Mouse (Mus musculus) frontal cortex, adult (tissue): ENCODE data around the gene Ncor2.

ENCODE experiments used
- ATAC-seq: cut with Nextera tagmentation; 2 replicates; pipeline ENCODE4 v1.9.2; 2017; ENCODE audit warnings: mild to moderate bottlenecking, moderate library complexity, mixed read lengths; ENCODE audit not compliant: low TSS enrichment

Gene Ncor2

DNA sequence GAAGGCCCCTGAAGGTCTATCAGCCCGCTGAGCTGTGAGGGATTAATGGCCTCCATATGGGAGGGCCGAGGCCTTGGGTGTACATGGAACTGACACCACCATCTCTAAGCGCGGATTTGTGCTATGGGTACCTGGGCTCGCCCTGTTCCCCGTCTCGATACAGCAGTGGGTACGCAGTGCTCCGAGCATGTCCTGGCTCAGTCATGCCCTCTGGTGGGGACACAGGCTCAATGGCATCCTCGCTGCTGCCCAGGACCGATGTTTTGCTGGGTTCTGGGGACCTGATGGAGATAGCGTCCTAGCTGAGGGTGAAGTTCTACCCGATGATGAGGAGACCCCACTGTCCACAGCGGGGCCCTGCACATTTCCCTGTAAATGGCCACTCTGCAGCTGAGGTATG lies 155.0 kb downstream of the Ncor2 start:
- ATAC-seq = no peak

DNA sequence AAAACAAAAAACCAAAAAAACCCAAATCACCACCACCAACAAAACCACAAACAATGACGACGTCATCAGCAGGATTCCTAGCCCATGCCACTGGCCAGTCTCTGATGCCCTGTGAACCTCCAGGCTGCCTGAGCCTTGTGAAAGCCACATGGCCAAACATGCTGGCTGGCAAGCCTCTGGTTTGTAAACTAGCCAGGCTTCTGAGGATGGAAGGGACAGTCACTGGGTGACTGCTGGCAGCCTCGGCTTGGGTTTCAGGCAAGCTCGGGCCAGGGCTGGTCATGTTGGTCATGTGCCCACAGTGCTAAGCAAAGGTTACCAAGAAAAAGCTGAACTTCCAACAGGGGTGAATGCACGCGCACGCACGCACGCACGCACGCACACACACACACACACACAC lies 157.7 kb downstream of the Ncor2 start:
- no peak for ATAC-seq

DNA sequence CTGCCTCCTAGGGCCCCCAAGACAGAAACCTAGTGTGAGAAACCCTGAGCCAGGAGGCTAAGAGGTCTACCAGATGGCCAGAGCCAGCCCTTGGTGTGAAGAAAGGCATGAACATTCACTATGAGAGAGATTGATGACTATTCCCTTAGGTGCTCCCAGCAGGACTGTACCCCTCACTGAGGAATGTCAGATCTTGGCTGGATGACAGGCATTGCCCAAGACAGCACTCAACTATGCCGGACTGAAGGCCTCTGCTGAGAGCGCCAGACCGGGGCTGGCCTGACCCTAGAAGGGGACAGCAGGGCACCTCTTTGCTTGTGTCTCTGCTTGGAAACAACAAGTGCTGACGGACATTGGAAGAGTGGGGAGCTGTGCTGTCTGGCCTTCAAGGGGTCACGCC lies 159.9 kb downstream of the Ncor2 start:
- no peak for ATAC-seq

DNA sequence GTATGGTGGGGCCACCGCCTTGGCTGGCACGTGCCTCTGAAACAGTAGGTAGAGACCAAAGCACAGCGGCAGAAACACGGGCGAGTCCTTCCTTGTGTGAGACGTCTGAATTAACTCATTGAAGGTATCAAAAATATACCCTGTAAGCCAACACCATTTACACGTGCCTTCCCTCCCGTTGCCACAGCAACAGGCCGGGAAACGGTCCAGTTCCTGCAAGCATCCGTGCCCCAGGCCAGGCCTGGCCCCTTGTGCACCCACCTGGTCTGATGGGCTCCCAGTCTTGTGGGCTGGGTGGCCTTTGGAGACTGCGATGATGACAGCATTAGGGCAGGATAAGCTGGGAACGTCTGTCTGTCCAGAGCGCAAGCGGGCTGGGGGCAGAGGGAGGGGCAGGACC lies 161.7 kb downstream of the Ncor2 start:
- ATAC-seq = no peak

DNA sequence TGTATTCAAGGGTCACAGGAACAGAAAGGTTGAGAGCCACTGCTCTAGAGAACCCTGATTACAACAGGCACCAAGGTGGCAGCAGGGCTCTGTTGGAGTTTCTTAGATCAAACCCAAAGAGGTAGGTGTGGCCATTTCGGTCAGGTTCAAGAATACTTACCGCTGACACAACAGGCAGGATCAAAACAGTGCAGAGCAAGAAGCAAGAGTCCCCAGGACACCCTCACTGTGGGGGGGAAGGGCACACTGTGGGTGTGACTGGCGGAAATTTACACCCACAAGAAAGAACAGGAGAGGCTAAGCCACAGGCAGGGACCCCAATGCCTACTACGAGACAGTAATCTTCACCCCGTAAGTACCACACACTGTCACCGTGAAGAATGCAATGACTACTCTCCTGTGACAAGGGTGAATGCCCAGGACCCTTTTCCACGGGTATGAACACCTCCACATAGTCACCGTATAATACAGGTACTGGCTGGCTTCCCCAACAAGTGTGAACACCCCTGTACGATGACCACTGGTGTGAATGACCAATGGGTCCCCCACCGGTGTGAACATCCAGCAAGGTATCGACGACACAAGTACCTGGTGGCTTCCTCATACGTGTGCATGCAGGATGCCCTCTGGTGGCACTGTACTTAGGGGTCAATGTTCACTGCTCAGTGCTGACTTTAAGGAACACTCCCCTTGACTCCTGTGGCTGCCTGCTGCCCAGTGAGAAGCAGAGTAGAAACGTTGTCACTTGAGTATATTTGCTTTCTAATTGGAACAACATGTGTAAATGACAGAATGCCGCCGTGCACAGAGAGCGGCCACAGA lies 162.4 kb downstream of the Ncor2 start:
- ATAC-seq = no peak

DNA sequence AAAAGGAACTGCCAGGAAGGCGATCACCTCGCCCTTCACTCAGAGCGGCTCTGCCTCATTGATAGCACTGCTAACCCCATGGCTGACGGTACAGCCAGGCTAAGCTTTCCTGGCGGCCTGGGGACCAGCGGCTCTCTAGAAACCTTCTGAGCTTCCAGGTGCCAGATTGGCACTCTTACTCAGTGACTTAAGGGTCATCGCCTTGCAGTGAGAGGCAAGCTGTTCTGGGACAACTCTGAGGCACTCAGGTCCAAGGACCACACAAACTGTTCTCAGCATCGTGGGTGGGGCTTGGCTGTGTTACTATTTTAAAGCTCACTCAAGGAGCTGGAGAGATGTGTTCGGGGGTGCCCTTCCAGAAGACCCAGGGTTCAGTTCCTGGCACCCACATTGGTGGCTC lies 163.4 kb downstream of the Ncor2 start:
- ATAC-seq = no peak

DNA sequence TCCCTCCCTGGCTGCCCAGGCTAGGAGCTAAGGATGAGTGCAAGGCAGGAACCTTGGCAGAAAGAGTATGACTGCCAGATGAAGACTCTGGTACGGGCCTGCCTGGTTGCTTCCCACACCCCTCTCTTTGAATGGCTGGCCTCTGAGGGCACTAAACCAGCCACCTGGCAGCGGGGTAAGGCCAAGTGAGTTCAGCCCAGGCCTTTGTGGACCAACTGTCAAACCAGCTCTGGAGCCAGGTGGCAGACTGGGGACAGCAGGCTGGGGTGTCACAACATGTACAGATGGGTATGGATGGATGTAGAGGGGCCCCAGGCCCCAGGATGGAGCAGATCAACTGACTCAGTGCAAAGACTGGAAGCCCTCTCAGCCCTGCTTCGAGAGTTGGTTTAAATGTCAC lies 164.0 kb downstream of the Ncor2 start:
- ATAC-seq = no peak

DNA sequence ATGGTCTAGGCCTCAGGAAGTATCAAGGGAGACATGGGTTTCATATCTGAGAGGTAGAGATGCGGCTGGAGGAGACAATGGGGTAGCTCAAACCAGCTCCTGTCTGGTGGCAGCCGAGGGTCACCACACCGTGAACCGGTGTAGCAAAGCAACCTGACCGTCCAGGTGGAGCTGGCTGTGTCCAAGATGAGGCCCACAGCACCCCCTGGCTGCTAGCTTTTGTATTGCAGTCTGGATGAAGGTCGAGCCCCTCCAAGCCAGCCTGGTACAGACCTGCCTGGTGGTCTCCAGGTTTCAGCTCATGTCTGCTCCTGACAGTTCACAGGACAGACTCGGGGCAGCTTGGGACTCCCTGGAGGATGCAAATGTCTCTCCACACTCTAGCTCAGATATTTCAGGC lies 164.5 kb downstream of the Ncor2 start:
- 0 out of 2 replicates have a peak, but pooled peaks have one; percentile 32 for ATAC-seq

DNA sequence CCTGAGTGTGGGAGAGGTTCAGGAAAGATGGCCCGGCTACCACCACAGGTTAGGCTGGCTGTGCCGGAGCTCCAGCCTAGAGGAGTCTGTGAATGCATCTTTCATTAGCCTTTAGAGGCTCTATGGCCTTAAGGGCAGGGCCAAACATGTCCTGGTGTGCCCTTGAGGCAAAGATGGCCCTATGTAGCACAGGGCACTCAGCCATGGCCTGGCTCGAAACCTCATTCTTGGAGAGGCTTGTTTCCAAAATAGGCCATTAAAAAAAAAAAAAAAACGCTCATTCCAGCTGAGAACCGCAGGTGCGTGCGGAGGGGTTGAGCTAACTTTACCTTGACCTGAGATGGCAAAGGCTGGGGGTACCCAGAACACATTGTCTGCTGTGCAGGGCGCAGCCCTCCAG lies 167.4 kb downstream of the Ncor2 start:
- ATAC-seq = no peak

DNA sequence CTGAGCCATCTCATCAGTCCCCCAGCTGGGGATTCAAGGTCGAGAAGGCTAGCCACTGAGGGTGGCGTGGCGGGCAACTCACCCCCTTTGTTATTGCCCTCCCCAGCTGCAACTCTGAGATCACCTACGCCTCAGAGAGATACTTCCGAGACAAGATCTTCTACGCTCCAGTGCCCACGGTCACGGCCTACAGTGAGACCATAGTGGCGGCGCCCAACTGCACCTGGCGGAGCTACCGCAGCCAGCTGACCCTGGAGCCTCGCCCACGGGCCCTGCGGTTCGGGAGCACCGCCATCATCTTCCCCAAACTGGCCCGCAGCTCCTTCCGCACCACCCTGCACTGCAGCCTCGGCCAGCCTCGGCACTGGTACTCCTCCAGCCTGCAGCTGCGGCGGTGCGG lies 167.9 kb downstream of the Ncor2 start:
- no peak for ATAC-seq

DNA sequence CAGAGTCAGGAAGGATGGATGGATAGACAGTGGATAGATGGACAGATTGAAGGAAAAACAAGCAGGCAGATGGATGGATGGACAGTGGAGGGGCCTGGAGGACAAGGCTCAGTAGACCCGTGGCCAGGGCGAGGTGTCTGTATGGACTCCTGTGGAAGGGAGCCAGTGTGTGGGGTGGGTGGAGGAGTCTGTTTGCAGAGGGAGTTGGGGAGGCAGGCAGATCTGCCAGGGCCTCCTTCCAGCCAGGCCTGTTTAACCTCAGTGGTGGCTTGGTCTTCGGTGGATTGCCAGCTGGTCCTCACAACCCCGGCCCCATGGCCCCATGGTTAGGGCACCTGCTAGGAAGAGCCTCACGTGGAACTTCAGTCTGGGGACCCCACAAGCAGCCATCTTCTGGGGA lies 172.1 kb downstream of the Ncor2 start:
- ATAC-seq = no peak

DNA sequence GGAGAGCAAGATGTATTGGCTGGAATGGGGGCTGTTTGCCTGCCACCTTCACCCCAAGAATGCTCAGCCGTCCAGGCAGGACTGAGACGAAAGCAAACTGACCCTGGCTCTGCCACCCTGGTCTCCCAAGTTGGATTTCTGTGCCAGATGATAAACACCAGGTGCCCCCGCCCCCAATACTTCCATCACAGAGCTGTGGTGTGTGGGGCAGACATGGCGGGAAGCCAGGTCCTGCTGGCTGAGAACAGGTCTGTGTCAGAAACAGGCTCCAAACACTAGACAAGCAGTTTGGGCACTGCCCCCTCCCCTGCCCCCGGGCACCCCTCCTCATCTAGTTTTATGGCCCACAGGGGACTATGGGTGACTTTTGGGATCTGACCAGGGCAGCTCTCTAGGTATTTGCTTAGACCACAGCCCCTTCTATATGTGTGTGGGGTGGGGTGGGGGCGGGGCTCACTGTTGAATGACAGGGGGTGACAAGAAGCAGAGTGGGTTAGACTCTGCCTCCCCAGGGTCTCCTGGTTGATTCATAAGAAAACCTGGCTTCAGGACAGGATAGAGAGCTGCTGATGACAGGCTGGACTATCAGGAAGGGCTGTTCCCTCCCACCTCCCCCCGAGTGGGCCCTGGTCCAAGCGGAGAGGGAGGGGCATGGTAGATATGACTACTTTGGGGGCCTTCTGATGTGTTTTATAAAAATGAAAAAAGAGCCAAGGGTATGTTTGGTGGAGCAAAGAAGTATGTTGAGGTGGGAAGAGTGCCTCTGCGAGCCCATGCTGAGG lies 173.0 kb downstream of the Ncor2 start:
- no peak for ATAC-seq

DNA sequence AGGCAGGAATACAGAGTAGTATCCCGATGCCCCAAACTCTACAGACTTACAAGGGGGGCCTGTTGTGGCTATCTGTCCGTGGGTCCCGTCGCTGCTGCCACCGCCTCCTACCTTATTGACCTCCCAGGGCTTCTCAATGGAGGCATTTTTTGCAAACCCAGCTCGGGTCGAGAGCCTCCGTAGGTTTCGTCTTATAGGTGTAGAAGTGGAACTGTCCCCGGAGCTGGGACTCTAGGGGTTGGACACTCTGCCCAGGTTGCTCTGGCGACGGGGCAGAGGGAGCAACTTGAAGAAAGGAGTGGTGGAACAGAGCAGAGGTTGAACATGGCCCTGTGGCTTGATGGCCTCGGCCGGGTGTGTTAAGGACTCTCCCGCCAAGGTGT lies 175.2 kb downstream of the Ncor2 start:
- no peak for ATAC-seq

DNA sequence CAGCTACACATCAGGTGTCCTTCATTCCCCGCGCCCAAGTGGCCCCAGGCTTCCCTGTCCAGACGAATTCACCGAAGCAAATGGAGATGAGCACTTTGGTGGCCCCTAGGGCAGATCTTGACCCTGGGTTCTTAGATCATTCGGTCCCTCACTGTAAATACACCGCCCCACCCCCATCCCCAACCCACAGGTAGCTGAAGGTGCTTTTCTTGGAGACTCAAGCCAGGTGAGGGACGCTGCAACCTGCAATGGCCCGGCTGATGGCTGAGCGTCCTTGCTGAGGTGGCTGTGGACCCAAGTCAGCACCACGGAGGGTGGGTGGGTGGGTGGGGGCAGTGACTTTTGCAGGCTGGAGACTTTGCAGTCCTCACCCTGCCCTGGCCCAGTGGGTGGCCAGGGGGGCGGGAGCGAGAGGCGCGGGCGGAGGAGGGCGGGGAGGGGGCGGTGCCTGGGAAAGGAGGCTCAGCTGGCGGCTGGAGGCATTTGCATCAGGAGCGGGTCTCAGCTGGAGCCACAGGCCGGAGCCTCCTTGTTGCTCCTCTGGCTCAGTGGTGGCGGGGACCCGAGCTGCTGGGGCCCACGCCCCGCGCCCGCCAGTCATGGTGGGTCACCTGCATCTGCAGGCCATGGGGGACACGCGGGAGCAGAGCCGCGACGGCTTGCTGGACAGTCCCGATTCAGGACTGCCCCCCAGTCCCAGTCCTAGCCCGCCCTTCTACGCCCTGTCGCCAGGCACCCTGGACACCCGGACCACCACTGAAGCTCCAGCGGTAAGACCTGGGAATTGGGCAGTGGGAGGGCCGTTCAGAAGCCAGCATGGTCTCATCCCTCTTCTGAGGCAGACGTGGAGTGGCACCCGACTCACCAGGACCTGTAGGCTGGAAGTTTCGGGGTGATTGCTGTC lies 175.8 kb downstream of the Ncor2 start, which contains the start of gene Rflna:
Rflna (plus strand) TSS at position 253 of the 904 bp plus-strand sequence.
- ATAC-seq = no peak

DNA sequence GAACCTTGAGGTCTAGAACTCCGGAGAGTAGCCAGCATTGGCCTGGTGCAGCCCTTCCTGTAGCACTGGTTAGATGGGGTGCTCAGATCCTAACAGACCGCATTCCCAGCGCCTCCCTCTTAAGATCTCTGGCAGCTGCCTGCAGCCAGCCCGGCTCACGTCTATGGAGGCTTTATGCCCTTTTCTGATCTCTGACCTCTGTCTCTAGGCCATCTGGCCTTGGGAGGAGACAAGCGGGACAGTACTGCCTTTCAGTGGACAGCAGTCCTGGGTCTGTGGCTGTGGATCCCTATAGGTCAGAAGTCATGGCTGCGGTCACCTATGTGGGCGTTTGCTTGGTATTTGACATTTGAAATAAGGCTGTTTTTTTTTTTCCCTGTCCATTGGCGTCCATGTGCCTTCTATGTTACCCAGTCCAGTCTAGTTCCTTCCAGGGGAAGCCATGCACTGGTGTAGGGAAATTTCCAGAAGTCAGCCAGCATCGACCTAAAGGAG lies 178.2 kb downstream of the Ncor2 start:
- ATAC-seq = no peak

DNA sequence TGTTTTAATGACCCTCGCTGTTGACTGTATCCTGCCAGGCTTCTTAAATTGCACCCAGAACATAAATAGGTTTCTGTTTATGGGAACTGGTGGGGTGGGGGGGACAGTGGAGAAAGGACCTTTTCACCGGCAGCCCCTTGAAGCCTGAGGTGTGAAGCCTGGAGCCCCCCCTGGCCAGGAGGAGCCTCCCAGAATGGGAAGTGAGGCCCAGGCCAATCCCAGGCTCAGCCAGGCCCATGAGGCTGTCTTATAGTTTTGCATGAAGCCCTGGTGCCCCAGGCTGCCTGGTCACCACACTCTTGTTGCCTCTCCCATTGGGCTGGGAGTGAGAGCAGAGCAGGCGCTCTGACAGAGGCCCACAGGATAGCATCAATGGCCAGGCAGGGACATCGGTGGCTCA lies 181.1 kb downstream of the Ncor2 start:
- no peak for ATAC-seq

DNA sequence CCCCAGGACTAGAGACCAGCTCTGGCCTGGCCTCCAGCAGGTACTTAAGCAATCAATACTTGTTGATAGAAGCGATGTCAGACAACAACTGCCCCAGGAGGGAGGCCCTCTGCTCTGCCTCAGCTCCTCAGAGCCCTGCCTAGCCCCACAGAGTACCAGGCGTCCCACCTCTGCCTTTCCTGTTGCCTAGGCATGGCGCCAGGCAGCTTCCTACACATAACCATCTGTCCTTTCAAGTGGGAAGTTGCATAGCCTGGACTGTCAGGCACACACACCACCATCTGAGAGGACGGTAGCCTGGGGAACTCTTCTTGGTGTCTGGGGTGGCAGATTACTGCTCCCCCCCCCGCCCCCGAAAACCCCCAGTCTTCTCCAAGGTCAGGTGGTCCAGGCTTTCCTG lies 182.2 kb downstream of the Ncor2 start:
- ATAC-seq = peak; percentile 91

DNA sequence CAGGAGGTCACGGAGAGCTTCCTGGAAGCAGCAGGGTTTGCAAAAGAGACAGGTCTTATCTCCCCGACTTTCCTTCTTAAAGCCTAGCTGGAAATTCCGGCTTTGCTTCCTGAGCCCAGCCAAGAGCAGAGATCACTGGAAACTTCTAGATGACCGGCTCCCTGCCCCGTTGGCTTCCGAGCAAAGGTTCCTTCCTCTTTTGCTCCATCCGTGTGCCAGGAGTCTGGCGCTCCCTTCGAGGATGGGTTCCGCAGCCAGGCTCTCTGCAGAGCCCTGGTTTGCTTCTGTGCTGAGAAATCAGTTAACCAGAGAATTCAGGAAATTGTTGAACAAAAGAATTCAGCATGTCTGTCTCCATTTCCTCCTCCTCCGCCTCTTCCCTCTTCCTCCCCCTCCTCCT lies 186.1 kb downstream of the Ncor2 start:
- no peak for ATAC-seq

DNA sequence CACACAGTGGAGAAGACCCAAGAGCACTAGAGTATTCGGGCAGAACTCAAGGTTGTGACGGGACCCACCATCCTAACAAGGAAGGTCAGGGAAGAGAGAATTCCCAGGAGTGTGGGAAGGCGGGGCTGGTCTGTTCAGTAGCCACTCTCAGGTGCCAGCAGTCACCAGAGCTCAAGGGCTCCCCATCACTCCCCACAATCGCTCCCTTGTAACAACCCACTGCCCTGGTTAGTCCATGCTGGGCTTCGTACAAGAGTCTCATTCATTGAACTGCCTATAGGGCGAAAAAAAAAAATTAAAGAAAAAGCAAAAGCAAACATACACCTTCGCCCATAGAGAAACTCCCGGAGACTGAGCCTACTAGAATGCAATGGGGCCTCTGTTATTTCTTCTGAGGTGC lies 186.7 kb downstream of the Ncor2 start:
- no peak for ATAC-seq

DNA sequence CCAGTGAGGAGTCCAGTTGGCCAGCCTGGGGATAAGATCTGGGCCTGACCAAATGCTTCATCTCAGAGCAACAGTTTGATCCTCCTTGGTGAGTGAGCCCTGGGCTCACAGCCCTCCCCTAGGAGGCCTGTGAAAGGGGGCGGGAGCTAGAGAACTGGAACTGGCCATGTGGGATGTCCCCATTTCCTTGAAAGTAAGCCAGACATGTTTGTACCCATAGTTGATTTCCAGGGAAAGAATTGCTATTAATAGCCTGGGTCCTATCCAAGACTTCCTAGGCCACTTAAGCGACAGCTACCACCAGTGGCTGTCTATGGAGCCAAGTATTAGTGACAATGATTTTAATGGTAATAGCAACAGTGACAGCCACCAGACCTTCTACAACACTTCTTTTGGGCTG lies 189.3 kb downstream of the Ncor2 start:
- ATAC-seq = no peak

DNA sequence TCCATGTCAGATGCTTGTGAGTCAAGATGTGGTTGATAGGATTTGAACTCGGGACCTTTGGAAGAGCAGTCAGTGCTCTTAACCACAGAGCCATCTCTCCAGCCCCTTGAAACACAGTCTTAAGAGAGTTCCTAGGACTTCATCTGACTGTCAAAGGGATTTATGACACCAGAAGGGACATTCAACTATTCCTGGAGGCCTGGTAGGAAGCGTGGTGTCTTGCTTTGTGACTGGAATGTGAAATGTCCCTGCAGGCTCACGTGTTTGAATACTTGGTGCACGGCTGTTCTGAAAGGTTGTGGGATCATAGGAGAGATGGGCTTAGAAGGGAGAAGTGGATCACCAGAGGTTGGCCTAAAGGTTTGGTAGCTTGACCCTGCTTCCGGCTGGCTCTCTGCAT lies 192.4 kb downstream of the Ncor2 start:
- no peak for ATAC-seq

DNA sequence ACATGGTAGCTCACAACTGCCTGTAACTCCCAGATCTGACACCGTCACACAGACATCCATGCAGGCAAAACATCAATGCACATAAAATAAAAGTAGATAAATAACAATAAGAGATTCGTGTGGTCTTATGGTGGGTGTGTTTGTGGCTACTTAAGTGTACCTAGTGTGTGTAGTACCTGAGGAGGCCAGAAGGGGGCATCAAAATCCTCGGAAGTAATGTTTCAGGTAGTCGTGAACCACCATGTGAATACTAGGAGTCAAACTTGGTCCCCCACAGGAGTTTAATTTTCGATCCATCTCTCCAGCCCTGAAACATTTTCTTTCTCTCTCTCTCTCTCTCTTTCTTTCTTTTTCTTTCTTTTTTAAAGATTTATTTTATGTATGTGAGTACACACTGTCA lies 192.8 kb downstream of the Ncor2 start:
- ATAC-seq = no peak
